Mouse (Mus musculus) heart, embryonic 11.5 days (tissue): ENCODE measurements at regions not wholly inside any gene's neighbourhood (a gene's known extent, or its start where the extent isn't known, plus 50 kb on each side); places are given as distances from the start of the nearest gene placed in this dataset.

Source experiments
- ATAC-seq: fragments of 200-750 bp; cut with Nextera tagmentation; replicated peaks from 2 replicates; pipeline ENCODE4 v1.8.0; 2017; ENCODE audit warnings: moderate library complexity; ENCODE audit not compliant: insufficient number of reproducible peaks, low FRiP score, low TSS enrichment
- H3K27ac ChIP-seq: fragments of 300-500 bp; sonication (generic); 2 replicates; pipeline ENCODE4 v1.5.1; 2014; ENCODE audit warnings: mild to moderate bottlenecking, low read depth, low read length
- H3K27me3 ChIP-seq: fragments of 300-500 bp; sonication (generic); 2 replicates; pipeline ENCODE4 v1.6.1; 2014; ENCODE audit warnings: mild to moderate bottlenecking, low read length, mixed read lengths; ENCODE audit not compliant: control insufficient read depth, insufficient read depth
- H3K36me3 ChIP-seq: fragments of 300-500 bp; sonication (generic); 2 replicates; pipeline ENCODE4 v1.6.1; 2014; ENCODE audit warnings: mild to moderate bottlenecking, low read length, moderate library complexity, mixed read lengths; ENCODE audit not compliant: control insufficient read depth, insufficient read depth
- H3K4me1 ChIP-seq: fragments of 300-500 bp; sonication (generic); 2 replicates; pipeline ENCODE4 v1.6.1; 2014; ENCODE audit warnings: low read length; ENCODE audit not compliant: control insufficient read depth, insufficient read depth
- H3K4me2 ChIP-seq: fragments of 300-500 bp; sonication (generic); 2 replicates; pipeline ENCODE4 v1.6.1; 2014; ENCODE audit warnings: mild to moderate bottlenecking, moderate library complexity
- H3K4me3 ChIP-seq: fragments of 300-500 bp; sonication (generic); 2 replicates; pipeline ENCODE4 v1.5.1; 2014; ENCODE audit warnings: low read depth, low read length
- H3K9ac ChIP-seq: fragments of 300-500 bp; sonication (generic); 2 replicates; pipeline ENCODE4 v1.6.1; 2014; ENCODE audit warnings: mild to moderate bottlenecking, low read depth, low read length, moderate library complexity
- H3K9me3 ChIP-seq: fragments of 300-500 bp; sonication (generic); replicated peaks from 2 replicates; pipeline ENCODE4 v1.6.1; 2016; ENCODE audit warnings: low read length; ENCODE audit not compliant: control insufficient read depth
- WGBS: fragments of 180-500 bp; shearing (Covaris S2); extraction: QIAGEN DNeasy Blood & Tissue Kit; methylation state at CpG from one replicate; pipeline ENCODE4 v1.1.7; 2014; ENCODE audit not compliant: insufficient replicate concordance; 5-methylcytosine and 5-hydroxymethylcytosine counted together

GRCm38 (mm10) chr6:103834726-103835229 is 324.4 kb downstream of the Chl1 start:
- Histone ChIP-seq H3K4me1 (no peaks in the 10 kb centered on the region), H3K9me3 (no peaks in the 10 kb centered on the region), H3K36me3 (no peaks in the 10 kb centered on the region), H3K4me2 (no peak overlapping the region), H3K27me3 (no peaks in the 10 kb centered on the region), H3K9ac (no peak overlapping the region), H3K27ac (no peak overlapping the region), H3K4me3 (no peak overlapping the region)
- ATAC-seq = no peak
- 79% methylated on average over 8 of the region's 8 CpGs for WGBS

- no peak overlapping the region for H3K4me3 ChIP-seq
- H3K27me3 ChIP-seq = no peaks in the 10 kb centered on the region
- H3K4me2 ChIP-seq = no peak overlapping the region
- H3K9me3 ChIP-seq = no peaks in the 10 kb centered on the region
- no peak overlapping the region for H3K27ac ChIP-seq
- no peak overlapping the region for H3K9ac ChIP-seq
- no peak for ATAC-seq
- no peaks in the 10 kb centered on the region for H3K36me3 ChIP-seq
- H3K4me1 ChIP-seq = no peaks in the 10 kb centered on the region
These were observed 349.4 kb downstream of the Chl1 start for GRCm38 (mm10) chr6:103859787-103860186.

GRCm38 (mm10) chr6:103893455-103893854 is 383.1 kb downstream of the Chl1 start:
- no peaks in the 10 kb centered on the region for H3K4me1 ChIP-seq
- no peak overlapping the region for H3K4me3 ChIP-seq
- WGBS = 79% methylated on average over 3 of the region's 3 CpGs
- H3K27me3 ChIP-seq = no peaks in the 10 kb centered on the region
- no peak for ATAC-seq
- no peak overlapping the region for H3K9ac ChIP-seq
- H3K4me2 ChIP-seq = no peak overlapping the region
- no peak overlapping the region for H3K27ac ChIP-seq
- H3K36me3 ChIP-seq = no peaks in the 10 kb centered on the region
- H3K9me3 ChIP-seq = no peaks in the 10 kb centered on the region

GRCm38 (mm10) chr6:103924504-103924903 is 414.1 kb downstream of the Chl1 start:
- Histone ChIP-seq H3K36me3 (no peaks in the 10 kb centered on the region), H3K27me3 (no peaks in the 10 kb centered on the region), H3K9me3 (no peaks in the 10 kb centered on the region), H3K9ac (no peak overlapping the region), H3K4me3 (no peak overlapping the region), H3K27ac (no peak overlapping the region), H3K4me1 (no peaks in the 10 kb centered on the region), H3K4me2 (no peak overlapping the region)
- no peak for ATAC-seq
- WGBS = 88% methylated on average over 1 of the region's 1 CpGs

GRCm38 (mm10) chr6:103927094-103927493 is 416.7 kb downstream of the Chl1 start:
- no peak overlapping the region for H3K9ac ChIP-seq
- H3K4me1 ChIP-seq = no peaks in the 10 kb centered on the region
- H3K4me3 ChIP-seq = no peak overlapping the region
- H3K27me3 ChIP-seq = no peaks in the 10 kb centered on the region
- no peaks in the 10 kb centered on the region for H3K9me3 ChIP-seq
- no peak overlapping the region for H3K4me2 ChIP-seq
- no peak overlapping the region for H3K27ac ChIP-seq
- ATAC-seq = no peak
- WGBS = 70% methylated on average over 3 of the region's 3 CpGs
- no peaks in the 10 kb centered on the region for H3K36me3 ChIP-seq

GRCm38 (mm10) chr6:103940345-103940744 is 430.0 kb downstream of the Chl1 start:
- no peak overlapping the region for H3K27ac ChIP-seq
- 82% methylated on average over 5 of the region's 5 CpGs for WGBS
- no peak for ATAC-seq

GRCm38 (mm10) chr6:103944361-103944760 is 434.0 kb downstream of the Chl1 start:
- no peaks in the 10 kb centered on the region for H3K27me3 ChIP-seq
- 51% methylated on average over 2 of the region's 2 CpGs for WGBS

More at GRCm38 (mm10) chr6:103940345-103940744, 430.0 kb downstream of the Chl1 start:
- Histone ChIP-seq H3K27me3 (no peaks in the 10 kb centered on the region), H3K9me3 (no peaks in the 10 kb centered on the region), H3K36me3 (no peaks in the 10 kb centered on the region), H3K4me2 (no peak overlapping the region), H3K4me3 (no peak overlapping the region), H3K4me1 (no peaks in the 10 kb centered on the region), H3K9ac (no peak overlapping the region)

GRCm38 (mm10) chr6:103947474-103947873 is 437.1 kb downstream of the Chl1 start:
- H3K9me3 ChIP-seq = no peaks in the 10 kb centered on the region
- no peak overlapping the region for H3K4me3 ChIP-seq
- WGBS = 72% methylated on average over 3 of the region's 3 CpGs
- H3K4me2 ChIP-seq = no peak overlapping the region
- H3K9ac ChIP-seq = no peak overlapping the region
- no peaks in the 10 kb centered on the region for H3K36me3 ChIP-seq
- no peaks in the 10 kb centered on the region for H3K27me3 ChIP-seq
- H3K4me1 ChIP-seq = no peaks in the 10 kb centered on the region
- ATAC-seq = no peak
- H3K27ac ChIP-seq = no peak overlapping the region

More at GRCm38 (mm10) chr6:103944361-103944760, 434.0 kb downstream of the Chl1 start:
- no peak overlapping the region for H3K4me3 ChIP-seq
- no peak overlapping the region for H3K9ac ChIP-seq
- H3K4me2 ChIP-seq = no peak overlapping the region
- H3K9me3 ChIP-seq = no peaks in the 10 kb centered on the region
- H3K36me3 ChIP-seq = no peaks in the 10 kb centered on the region
- H3K4me1 ChIP-seq = no peaks in the 10 kb centered on the region
- H3K27ac ChIP-seq = no peak overlapping the region
- ATAC-seq = no peak

GRCm38 (mm10) chr6:103953134-103953771 is 442.9 kb downstream of the Chl1 start:
- ATAC-seq = no peak
- Histone ChIP-seq H3K9ac (no peak overlapping the region), H3K27me3 (no peaks in the 10 kb centered on the region), H3K9me3 (no peaks in the 10 kb centered on the region), H3K4me3 (no peak overlapping the region), H3K4me2 (no peak overlapping the region), H3K4me1 (no peaks in the 10 kb centered on the region), H3K27ac (no peak overlapping the region), H3K36me3 (no peaks in the 10 kb centered on the region)
- 84% methylated on average over 1 of the region's 1 CpGs for WGBS
